Mouse (Mus musculus) thymus, postnatal 0 days (tissue): ENCODE results near the gene Tmx2. TPM values are rescaled to one million over a fixed set of nuclear protein-coding genes. Genes with fewer than 3 reads are reported as not detected.
"Not testable (repeated sequence)": the region's sequence is repeated elsewhere in the genome, so short reads cannot be mapped to it uniquely, and the experiment has no call there.

Source experiments
- DNase-seq: peaks from one replicate; pipeline ENCODE4 v3.0.0-alpha.2; 2015; ENCODE audit warnings: low spot score
- polyA plus RNA-seq: library from polyadenylated mRNA; unstranded; fragments of >200 nt; fragmentation: Nextera tagmentation; extraction: Ambion mirVana; gene quantifications from 2 replicates; pipeline ENCODE4 v1.2.1, GENCODE M21; 2015

The Tmx2 gene
- 74.9 and 77.2 TPM in 2 replicates for polyA plus RNA-seq

DNA sequence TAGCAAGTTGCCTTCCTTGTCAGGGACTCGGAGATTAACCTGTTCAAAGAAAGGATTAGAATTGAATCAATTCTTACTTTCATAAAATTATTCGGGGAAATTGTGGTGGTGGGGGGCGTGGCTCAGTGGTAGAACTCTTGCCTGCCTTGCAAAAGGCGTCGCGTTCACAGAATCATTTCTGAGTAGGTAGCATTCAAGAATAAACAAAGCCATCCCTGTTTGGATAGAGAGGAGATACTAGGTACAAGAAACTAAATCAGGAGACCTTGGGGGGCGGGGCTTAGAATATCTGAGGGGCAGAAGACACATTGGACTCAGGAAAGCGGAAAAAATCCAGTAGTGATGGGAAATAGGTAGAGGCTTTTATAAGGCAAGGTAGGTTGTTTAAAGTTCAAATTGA lies at the start of gene Tmx2:
Gene Tmx2 (minus strand): TSS at position 125 of the 400 bp plus-strand sequence.
- no peak for DNase-seq

DNA sequence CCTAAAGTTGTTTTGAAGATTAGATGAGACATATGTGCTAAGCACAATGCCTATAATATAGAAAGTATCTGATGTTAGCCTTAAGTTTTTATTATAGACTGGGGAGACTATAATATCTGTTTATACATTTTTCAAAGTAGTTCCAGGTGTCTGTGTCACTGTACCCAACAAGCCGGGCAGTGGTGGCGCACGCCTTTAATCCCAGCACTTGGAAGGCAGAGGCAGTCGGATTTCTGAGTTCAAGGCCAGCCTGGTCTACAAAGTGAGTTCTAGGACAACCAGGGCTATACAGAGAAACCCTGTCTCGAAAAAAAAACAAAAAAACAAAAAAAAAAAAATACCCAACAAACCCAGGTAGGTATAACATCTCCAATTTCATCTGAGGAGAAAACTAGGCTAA lies 49.3 kb upstream of the Tmx2 start:
- not testable (repeated sequence) for DNase-seq

DNA sequence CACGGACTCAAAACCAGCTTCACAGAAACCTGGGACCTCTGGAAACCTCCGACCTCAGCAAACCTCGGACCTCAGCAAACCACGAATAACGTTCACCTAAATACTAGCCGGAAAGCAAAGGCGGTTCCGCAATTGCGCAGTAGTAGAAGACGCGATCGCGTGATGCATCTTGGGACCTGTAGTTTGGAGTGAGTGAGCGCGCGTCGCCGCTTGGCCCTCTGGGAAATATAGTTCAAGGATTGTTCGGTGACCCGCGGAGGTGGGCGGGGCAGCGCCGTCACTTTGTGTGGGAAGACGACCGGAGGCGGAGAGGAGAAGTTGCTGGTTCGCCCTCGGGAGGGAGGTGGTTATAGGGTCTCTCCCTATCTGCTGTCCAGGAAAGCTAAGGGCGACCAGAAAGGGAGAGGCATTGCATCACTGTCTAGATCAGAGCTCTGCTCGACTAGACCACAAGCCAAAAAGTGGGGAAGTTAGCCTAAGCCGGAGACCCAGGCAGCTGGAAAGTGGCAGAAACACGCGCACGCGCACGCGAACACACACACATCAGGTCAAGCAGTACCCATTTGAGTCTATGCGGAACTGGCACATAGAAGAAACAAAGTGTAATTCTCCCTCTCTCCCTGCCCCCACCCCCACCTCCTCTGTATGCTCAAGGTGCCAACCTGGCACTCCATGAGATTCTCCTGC lies 48.4 kb upstream of the Tmx2 start, which contains the start of gene Clp1:
Gene Clp1 (minus strand): TSS at position 179 of the 687 bp plus-strand sequence.
- peak; percentile 95 for DNase-seq

DNA sequence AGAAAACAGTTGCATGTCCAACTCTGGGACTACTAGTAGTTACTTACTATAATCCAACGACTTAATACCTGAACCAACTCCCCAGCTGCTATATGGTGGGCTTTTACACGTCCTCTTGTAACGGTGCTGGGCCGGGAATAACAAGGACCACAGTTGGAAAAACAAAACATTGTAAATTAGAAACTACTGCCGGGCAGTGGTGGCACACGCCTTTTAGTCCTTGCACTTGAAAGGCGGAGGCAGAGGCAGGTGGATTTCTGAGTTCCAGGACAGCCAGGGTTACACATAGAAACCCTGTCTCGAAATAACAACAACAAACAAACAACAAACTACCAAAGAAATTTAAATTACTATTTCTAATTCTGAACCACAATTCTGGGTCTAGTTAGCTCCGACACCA lies 47.8 kb upstream of the Tmx2 start:
- no peak for DNase-seq

DNA sequence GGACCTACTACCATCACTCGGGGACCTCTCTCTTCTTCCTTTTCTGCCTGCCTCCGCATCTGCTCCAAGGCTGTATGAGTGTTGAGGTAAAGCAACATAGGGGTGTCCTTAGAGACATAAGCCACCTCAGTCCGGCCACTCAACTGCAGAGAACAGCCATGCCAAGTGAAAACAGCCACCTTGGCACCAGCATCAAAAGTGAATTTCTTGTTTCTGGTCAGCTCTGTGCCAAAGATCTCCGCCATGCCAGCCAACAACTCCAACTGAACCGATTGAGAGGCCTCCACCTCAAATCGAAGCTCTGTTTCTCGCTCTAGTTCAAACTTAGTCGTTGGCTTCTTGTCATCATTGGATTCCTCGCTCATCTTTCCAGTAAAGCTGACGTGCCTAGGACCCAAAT lies 46.8 kb upstream of the Tmx2 start:
- DNase-seq, result no peak

DNA sequence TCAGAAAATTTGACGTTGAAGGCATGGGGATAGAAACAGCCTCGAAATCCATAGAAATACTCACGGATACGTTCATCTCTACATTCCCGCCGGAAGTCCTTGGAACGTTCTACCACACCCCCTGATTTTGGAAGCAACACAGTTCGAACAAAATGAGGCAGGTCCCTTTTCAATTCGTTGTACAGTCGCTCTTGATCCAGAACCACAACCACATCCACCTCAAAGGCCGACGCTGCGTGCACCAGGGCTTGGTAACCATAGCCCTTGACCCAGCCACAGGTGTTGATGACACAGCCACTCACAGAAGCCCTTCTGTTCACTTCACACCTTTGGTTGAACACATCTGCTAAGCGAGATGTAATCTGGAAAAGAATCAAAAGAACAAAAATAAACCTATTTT lies 44.9 kb upstream of the Tmx2 start:
- no peak for DNase-seq

DNA sequence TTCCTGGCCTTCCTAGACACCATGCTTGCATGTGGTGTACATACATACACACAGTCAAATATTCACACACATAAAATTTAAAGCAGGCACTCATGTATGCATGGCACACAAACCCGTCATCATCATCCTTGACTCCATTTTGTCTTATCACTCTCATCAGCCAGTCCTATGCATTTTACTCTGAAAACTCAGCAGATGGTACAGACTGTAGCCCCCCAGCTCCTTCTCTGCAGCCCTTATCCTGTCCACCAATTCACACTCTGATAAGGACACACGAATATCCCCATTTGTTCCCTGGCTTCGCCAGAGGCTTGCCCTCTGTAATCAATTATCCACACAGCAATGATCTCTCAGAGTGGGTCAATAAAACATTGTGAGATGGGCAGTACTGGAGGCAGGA lies 42.2 kb upstream of the Tmx2 start:
- no peak for DNase-seq

DNA sequence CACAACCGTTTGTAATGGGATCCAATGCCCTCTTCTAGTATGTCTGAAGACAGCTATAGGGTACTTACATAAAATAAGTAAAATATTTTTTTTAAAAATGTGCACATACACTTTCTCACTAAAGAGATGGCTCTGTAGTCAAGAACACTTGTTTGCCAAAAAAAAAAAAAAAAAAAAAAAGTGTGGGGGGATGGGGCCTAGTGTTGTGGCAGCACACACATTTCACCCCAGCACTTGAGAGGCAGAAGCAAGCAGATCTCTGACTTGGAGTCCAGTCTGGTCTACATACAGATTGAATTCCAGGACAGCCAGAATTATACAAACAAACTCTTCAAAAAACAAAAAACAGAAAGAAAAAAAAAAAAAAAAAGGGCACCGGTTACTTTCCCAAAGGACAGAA lies 41.8 kb upstream of the Tmx2 start:
- no peak for DNase-seq

DNA sequence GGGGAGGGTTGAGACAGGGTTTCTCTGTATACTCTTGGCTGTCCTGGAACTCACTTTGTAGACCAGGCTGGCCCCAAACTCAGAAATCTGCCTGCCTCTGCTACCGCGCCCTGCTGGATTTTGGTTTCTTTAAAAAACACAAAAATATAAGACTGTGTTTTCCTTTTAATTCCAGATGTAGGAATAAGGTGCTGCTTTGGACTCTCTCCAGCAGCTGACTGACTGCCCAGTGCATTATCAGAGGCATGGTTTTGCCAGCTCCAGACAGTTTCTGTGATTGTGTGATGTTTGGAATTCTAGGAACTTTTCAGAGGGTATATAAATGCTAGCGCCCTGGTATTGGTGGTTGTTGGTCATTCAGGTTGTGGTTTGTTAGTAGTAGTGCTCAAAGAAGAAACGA lies 38.4 kb upstream of the Tmx2 start:
- DNase-seq, result no peak

DNA sequence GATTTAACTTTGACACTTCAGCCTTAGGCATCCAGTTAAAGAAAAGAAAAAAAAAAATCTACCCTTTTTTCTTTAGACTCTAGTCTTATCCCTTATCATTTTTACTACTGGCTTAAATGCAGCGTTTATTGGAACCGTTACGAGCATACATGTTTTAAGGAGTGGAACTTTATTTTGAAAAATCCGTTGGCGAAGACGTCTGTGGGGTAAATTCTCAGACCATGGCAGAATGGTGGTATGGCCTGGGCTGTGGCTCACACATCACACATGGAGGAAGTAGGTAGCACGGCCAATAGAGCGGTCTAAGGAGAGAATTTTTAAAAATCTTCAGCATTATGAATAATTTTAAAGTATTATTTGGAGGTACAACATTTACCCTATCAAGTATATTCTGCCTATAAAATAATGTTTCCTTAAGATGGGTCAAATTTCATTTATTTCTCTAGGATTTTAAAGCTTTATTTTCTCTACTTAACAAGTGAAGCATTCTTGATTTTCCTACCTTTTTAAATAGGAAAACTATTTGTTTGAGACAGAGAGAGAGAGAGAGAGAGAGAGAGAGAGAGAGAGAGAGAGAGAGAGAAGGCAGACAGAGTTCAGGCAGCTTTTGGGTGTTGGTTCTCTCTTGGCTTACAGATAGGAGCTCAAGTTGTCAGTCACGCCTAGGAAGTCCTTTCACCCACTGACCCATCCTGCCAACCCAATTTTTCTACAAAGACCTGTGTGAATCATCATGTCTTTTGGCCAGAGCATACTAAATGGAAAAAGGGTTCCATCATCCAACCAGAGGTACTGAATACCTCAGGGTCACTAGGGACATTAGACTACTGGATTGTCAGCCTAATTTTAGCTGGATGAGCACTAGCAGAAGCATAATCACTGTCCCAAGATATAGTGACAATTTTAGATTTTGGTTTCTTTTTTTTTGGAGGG lies 37.7 kb upstream of the Tmx2 start:
- DNase-seq, result no peak

DNA sequence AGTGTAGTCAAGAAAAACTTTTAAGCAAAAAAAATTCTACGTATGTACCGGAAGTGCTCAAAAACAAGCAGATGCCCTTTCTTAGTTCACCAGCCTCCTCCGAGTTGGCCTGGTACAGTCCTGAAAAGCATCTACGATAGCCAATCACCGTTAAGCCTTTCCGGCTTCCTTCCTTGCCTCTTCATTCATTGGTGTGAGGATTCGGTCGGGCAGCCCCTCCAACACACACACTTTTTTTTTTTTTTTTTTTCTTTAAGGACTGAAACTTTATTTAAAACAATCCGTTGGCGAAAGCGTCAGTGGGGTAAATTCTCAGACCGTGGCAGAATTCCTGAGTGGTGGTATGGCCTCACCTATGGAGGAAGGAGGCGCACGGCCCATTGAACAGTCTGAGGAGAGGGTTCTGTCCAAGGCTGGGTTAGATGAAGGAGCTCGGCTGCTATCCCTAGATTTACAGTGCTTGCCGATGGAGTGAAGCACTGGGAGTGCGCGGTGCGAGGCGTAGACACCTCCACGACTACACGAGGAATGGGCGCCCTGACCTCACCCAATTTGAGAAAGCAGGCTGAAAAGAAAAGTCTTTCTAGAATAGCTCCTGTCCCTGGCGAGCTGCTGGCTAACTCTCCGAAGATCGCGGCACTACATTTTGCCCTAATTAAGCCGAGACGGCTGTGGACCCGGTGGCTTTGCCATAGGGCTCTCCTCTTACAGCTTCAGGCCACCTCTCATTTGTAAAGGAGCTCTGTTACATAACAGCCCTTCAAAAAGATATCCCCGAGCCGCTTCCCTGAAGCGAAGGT lies 36.8 kb upstream of the Tmx2 start:
- peak; percentile 94 for DNase-seq

DNA sequence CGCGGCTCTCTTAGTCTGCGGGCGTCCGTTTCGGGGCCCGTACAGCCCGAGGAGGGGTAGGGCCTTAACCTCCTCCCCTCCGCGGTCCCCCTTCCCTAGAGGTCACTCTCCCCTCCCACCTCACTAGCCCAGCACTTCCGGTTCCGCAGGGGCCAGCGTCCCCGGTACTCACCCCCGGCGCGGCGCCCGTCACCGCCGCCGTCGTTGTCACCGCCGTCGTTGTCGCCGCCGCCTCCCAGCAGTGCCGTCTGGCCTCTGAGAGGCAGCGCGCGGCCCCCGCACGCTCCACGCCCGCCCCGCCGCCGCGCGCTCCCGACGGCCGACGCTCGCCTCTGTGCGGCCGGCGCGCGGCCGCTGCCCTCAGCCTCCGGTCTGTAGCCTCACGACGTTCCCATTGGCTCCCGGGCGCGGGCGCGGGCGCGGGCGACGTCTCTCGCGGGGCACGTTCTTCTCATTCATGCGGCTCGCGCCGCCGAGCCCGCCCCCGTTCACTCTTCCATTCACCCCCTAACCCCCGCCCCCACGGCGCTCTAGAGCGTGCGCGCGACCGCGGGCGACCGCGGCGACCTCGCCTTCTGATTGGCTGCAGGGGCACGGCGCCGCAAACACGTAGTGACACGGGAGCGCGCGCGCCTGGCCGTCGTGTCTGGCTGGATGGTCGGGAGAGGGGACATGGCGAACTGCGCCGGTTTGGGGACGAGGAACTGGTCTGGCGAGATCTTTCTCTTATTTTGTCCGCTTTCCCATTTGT lies 36.0 kb upstream of the Tmx2 start, which contains the start of gene Zdhhc5:
Gene Zdhhc5 (minus strand): TSS at position 370 of the 751 bp plus-strand sequence.
- DNase-seq, result peak; percentile 99

DNA sequence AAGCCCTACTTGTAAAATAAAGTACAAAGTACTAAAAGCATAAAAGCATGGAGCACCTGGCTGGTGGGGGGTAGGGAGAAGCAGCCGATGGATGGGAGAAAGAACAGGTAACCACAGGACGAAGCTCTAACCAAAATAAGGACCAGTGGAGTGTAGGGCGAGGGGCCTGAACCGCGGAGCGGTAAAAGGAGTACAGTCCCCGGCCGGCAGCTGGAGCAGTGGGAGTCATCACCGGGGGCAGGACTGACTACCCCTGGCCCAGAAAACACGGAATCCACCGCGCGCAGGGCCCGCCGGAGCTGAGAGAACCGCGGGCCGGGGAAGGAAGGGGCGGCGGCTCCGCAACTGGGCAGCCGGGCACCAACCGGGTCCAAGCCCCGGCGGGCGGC lies 35.5 kb upstream of the Tmx2 start:
- no peak for DNase-seq

DNA sequence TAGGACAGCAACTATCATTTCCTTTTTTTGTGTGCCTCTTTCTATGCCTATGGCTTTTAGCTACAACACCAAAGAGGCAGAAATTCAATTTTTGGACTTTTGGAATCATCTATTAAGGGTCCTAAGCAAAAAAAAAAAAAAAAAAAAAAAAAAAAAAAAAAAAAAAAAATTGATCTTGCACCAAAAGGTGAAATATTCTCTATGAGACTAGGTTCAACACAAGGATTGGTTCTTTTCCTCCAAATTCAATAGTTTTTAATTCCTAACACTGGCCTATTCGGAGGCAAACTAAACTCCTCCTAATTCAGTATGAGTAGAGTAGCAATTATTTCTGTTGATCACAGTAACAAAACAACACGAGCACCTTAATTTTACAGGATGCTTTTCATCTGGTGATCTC lies 33.0 kb upstream of the Tmx2 start:
- no peak for DNase-seq

DNA sequence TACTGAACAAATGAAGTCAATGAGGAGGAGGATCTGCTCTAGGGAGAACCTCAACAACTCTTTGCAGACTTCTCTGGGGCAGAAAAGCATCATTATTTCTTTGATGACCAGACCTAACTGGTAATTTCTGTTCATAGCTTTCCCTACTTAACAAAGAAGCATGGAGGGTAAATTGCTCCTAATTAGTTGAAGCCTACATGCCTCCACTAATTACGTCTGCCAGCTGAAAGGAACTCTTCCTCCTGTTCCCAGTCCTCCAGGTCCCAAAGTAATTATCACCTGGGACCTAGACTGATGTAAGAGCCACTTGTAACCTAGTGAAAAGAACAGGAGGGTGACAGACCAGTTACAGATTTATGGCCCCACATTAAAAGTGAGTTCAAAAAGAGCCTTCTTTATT lies 28.6 kb upstream of the Tmx2 start:
- no peak for DNase-seq

DNA sequence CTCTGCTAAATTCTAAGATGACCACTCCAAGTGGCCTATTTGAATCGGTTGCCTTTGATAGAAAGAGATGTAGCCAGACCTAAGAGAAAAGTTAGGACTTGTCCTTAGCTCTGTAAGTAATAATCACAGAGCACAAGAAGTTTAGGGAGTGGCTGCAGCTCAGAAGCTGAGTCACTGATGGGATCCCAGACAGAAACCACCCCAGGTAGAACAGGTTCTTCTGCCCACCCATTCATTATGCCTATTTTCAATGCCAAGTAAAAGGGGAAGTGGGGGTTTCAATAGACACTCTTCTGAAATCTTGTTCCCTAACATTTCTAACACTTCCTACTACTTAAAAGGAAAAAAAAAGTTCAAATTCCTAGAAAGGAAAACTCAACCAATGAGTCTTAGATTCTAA lies 26.4 kb upstream of the Tmx2 start:
- no peak for DNase-seq

DNA sequence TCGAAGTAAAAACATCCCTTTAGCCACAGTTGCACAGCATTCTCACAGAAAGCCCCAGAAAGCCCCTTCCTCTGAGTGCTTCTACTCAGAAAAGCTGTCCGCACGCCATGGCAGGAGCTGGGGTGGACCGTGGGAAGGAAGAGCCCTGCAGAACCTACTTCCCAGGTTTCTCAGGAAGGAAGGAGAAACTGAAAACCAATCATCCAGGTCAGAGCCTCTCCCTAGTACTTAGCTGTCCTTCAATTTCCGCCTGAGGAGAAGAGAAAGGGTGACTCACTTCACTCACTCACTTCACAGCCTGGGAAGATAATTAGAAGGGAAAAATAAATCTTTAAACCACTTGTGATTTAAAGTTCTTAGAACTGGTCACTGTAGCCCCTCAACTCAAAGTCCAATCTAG lies 25.4 kb upstream of the Tmx2 start:
- no peak for DNase-seq

DNA sequence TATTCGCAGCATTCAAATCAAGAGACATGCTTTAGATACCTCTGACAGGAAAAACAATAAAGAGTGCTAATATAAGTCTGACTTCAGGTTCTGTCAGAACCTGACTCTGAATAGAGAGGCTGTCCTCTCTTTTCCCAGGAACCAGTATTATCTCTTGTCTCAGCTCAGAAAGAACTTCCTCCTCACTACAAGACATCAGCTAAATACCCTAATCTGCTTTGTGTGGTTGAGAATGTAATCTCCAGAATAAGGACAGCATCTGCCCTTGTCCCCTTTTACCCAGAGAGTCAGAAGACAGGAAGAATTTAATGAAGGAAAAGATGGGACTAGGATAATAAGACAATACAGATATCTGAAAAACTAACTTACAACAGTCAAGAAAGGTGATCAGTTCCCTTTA lies 24.6 kb upstream of the Tmx2 start:
- no peak for DNase-seq

DNA sequence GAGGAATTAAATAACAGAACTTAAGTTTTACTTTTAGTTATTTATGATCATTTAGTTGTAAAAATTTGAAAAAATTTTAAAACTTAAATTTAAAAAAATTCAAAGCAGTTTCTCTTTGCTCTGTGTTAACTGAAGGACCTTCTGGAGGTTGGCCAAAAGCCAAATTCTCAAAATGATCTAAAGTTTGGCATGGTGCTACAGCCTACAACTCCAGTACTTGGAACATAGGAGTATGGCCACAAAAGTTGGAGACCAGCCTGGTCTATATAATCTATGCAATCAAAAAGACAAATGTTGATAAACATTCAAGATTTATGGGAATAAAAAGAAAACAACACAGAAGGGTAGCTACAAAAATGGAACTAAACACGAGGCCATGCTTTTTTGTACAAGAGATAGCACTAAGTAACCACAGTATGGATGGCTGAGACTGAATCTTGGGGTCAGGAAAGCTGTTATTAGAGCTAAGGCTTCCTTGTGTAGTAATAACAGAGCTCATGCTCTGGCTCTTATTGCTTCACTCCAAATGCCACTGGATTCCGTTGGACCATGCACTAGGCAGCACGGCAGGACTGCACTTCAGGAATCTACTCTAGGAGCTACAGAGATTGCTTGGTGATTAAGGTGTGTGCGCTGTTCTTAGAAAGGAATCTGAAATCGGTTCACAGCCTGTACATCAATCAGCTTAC lies 16.2 kb upstream of the Tmx2 start:
- no peak for DNase-seq

DNA sequence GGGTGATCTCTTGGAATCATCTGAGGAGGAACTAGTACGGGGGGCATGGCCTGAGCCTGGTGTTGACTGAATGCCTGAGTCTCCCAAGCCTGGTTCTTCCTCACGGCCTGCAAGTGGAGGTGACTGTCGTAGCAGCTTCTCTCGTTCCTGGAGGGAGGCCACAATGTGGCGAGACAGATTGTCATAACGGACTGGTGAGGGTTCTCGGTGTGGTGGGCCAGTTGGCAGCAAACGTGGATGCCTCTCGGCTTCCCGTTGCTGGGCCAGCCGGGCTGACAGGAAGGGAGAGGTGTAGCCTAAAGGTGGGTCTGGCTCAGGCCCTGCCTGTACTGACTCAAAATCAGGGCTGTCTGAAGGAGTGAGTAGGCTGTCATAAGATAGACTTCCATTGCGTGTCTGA lies 11.1 kb upstream of the Tmx2 start:
- DNase-seq, result no peak
